ENCODE assay signal across 15 mouse cellular contexts in the genomic region with DNA sequence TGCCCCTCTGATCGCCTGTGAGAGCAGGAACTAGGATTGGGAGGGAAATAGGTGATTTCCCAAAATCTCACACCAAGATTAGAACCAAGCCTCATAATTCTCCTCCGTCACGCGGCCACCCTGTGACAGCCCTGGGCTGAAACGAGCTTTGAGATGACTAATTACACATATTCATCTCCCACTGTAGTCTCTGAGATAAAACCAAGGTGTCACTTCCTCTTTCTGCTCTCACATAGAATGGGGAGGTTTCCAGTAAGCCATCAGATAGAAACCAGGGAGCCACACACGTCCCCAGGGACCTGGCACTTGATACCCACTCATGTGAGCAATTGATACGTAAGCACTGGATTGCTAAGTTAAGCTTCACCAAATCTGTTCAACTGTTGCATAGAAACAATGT. TPM values are rescaled to one million over a fixed set of nuclear protein-coding genes. Genes with fewer than 3 reads are reported as not detected.
DNase-seq lines count a peak whose midpoint lies in the region; ATAC-seq and TF ChIP-seq lines count a peak whose summit lies in the region.
"Had no signal": no experiment of that assay in that cellular context is flagged by ENCODE, and none has a peak within 500 bp of the region (broad histone marks: within the 10 kb centered on the region; RNA-seq: fewer than 3 reads in every experiment).

No protein-coding gene starts in this region.

- H3K9ac ChIP-seq in liver, embryonic 13.5 days, result peak overlapping the region; percentile 53
- H3K9ac ChIP-seq in midbrain, embryonic 13.5 days (replicated peaks), result no peak overlapping the region
- H3K9ac ChIP-seq in hindbrain, embryonic 16.5 days (ENCODE audit: low read depth, low read length), result no peak overlapping the region
- H3K9ac ChIP-seq: forebrain, embryonic 15.5 days; midbrain, embryonic 15.5 days; neural tube, embryonic 15.5 days had no signal

- no peak overlapping the region for H3K4me2 ChIP-seq in liver, embryonic 13.5 days
- no peak overlapping the region for H3K4me2 ChIP-seq in midbrain, embryonic 13.5 days (replicated peaks)
- no peak overlapping the region for H3K4me2 ChIP-seq in hindbrain, embryonic 16.5 days (ENCODE audit: low read length)
- H3K4me2 ChIP-seq: forebrain, embryonic 15.5 days; midbrain, embryonic 15.5 days; neural tube, embryonic 15.5 days had no signal

- H3K36me3 ChIP-seq in liver, embryonic 13.5 days, result no peaks in the 10 kb centered on the region
- H3K36me3 ChIP-seq in midbrain, embryonic 13.5 days, result no peaks in the 10 kb centered on the region
- no peaks in the 10 kb centered on the region for H3K36me3 ChIP-seq in hindbrain, embryonic 16.5 days (ENCODE audit: control insufficient read depth, insufficient read depth, low read length)
- H3K36me3 ChIP-seq: forebrain, embryonic 15.5 days; midbrain, embryonic 15.5 days; neural tube, embryonic 15.5 days had no signal

- H3K9me3 ChIP-seq in liver, embryonic 13.5 days (replicated peaks), result no peaks in the 10 kb centered on the region
- no peaks in the 10 kb centered on the region for H3K9me3 ChIP-seq in midbrain, embryonic 13.5 days
- no peaks in the 10 kb centered on the region for H3K9me3 ChIP-seq in hindbrain, embryonic 16.5 days (ENCODE audit: control insufficient read depth, low read length)
- H3K9me3 ChIP-seq: forebrain, embryonic 15.5 days; midbrain, embryonic 15.5 days; neural tube, embryonic 15.5 days had no signal

- no peak for ATAC-seq in liver, embryonic 13.5 days (ENCODE audit: low read depth)
- ATAC-seq in midbrain, embryonic 13.5 days, result no peak
- ATAC-seq in hindbrain, embryonic 16.5 days, result no peak
- ATAC-seq: forebrain, embryonic 15.5 days; midbrain, embryonic 15.5 days had no signal

- H3K27me3 ChIP-seq in liver, embryonic 13.5 days, result no peaks in the 10 kb centered on the region
- H3K27me3 ChIP-seq in midbrain, embryonic 13.5 days, result no peaks in the 10 kb centered on the region
- no peaks in the 10 kb centered on the region for H3K27me3 ChIP-seq in hindbrain, embryonic 16.5 days (replicated peaks; ENCODE audit: control insufficient read depth, insufficient read depth, low read length)
- H3K27me3 ChIP-seq: forebrain, embryonic 15.5 days; midbrain, embryonic 15.5 days; neural tube, embryonic 15.5 days had no signal

- H3K4me3 ChIP-seq in bone marrow, adult 2 months (replicated peaks; ENCODE audit: control insufficient read depth, low read depth, low read length), result no peak overlapping the region
- no peak overlapping the region for H3K4me3 ChIP-seq in liver, embryonic 13.5 days (replicated peaks)
- H3K4me3 ChIP-seq in midbrain, embryonic 13.5 days (replicated peaks), result no peak overlapping the region
- H3K4me3 ChIP-seq in hindbrain, embryonic 16.5 days (ENCODE audit: low read length), result no peak overlapping the region
- H3K4me3 ChIP-seq: forebrain, embryonic 15.5 days; midbrain, embryonic 15.5 days; neural tube, embryonic 15.5 days had no signal

- 8% methylated on average over 7 of the region's 7 CpGs for WGBS in bone marrow, adult 2 months
- WGBS in liver, embryonic 13.5 days (ENCODE audit: insufficient replicate concordance), result 14% methylated on average over 7 of the region's 7 CpGs
- 88% methylated on average over 7 of the region's 7 CpGs for WGBS in midbrain, embryonic 13.5 days
- 76% methylated on average over 7 of the region's 7 CpGs for WGBS in hindbrain, embryonic 16.5 days

- TF ChIP-seq CTCF in bone marrow, adult 2 months (IDR thresholded peaks at IDR 0.05; ENCODE audit: control insufficient read depth, insufficient read depth, low read length), result no peak

- DNase-seq in CD4-positive, CD25-positive, alpha-beta regulatory T cell, adult 2 months (ENCODE audit: low read depth, low spot score), result peak; percentile 58
- peak; percentile 46 for DNase-seq in liver, embryonic 13.5 days
- DNase-seq in naive thymus-derived CD4-positive, alpha-beta T cell, adult 2 months (ENCODE audit: low read depth), result peak; percentile 53
- no peak for DNase-seq in lung, postnatal 4 days
- DNase-seq in kidney, adult 8-10 months, result no peak
- DNase-seq: cerebellum, adult 18-20 months; heart, postnatal 10 days; kidney, postnatal 25 days; thymus, adult 2 months had no signal

- H3K27ac ChIP-seq in bone marrow, adult 2 months (ENCODE audit: control insufficient read depth, insufficient read depth, low read depth, low read length, poor library complexity), result peak overlapping the region; percentile 28; the same call in 1 of the 2 replicates
- H3K27ac ChIP-seq in liver, embryonic 13.5 days, result peak overlapping the region; percentile 99
- H3K27ac ChIP-seq in midbrain, embryonic 13.5 days, result no peak overlapping the region
- H3K27ac ChIP-seq in hindbrain, embryonic 16.5 days (ENCODE audit: low read depth, low read length), result no peak overlapping the region
- H3K27ac ChIP-seq: forebrain, embryonic 15.5 days; midbrain, embryonic 15.5 days; neural tube, embryonic 15.5 days had no signal

- TF ChIP-seq POLR2A in bone marrow, adult 2 months (IDR thresholded peaks at IDR 0.05; ENCODE audit: borderline replicate concordance, control insufficient read depth, low read depth, low read length), result no peak

- peaks cover 20% of the 10 kb centered on the region for H3K4me1 ChIP-seq in bone marrow, adult 2 months (ENCODE audit: control insufficient read depth, insufficient read depth, low read length)
- H3K4me1 ChIP-seq in liver, embryonic 13.5 days (replicated peaks), result peaks cover 58% of the 10 kb centered on the region
- no peaks in the 10 kb centered on the region for H3K4me1 ChIP-seq in midbrain, embryonic 13.5 days (replicated peaks)
- H3K4me1 ChIP-seq in hindbrain, embryonic 16.5 days (ENCODE audit: control insufficient read depth, insufficient read depth, low read depth, low read length), result no peaks in the 10 kb centered on the region; the same call in 1 of the 2 replicates
- H3K4me1 ChIP-seq: forebrain, embryonic 15.5 days; midbrain, embryonic 15.5 days had no signal

RNA-seq across cellular contexts. Expression of a gene that starts 52.4 kb away (rescaled TPM):
- polyA plus RNA-seq in bone marrow, adult 2 months (2011; ENCODE audit: insufficient read depth, insufficient read length, low replicate concordance, missing spikeins), result 151 and 236 TPM in 2 replicates
- polyA plus RNA-seq in liver, embryonic 13.5 days (2015; fragmentation: Nextera tagmentation; extraction: Ambion mirVana), result 63.7 and 76.5 TPM in 2 replicates
- 3.9 and 4.8 TPM in 2 replicates for polyA plus RNA-seq in midbrain, embryonic 13.5 days (2015; fragmentation: Nextera tagmentation; extraction: Ambion mirVana)
- polyA plus RNA-seq in hindbrain, embryonic 16.5 days (2015; fragmentation: Nextera tagmentation; extraction: Ambion mirVana), result 3.3 and 4.8 TPM in 2 replicates

Comparison
In these comparisons a context has a peak if more than half of its experiments do, and no peak if none do; other contexts are left out.
1. DNase-seq: peak in CD4-positive, CD25-positive, alpha-beta regulatory T cell, adult 2 months (single experiment), liver, embryonic 13.5 days (single experiment) and naive thymus-derived CD4-positive, alpha-beta T cell, adult 2 months (single experiment); none in lung, postnatal 4 days (0 of 2) and kidney, adult 8-10 months (0 of 2).
2. H3K27ac ChIP-seq: peak in bone marrow, adult 2 months (single experiment) and liver, embryonic 13.5 days (single experiment); none in midbrain, embryonic 13.5 days (single experiment) and hindbrain, embryonic 16.5 days (single experiment).
3. RNA of a gene that starts 52.4 kb away (polyA plus RNA-seq): 151 to 236 TPM in bone marrow, adult 2 months and 63.7 to 76.5 TPM in liver, embryonic 13.5 days; 3.9 to 4.8 TPM in midbrain, embryonic 13.5 days and 3.3 to 4.8 TPM in hindbrain, embryonic 16.5 days; every median in the first group is over 10 times any median in the second.